Comparison of ENCODE assay signal across 11 mouse cellular contexts in genomic region chr6:114817948-114818347, GRCm38 (mm10).
DNase-seq lines count a peak whose midpoint lies in the region; ATAC-seq and TF ChIP-seq lines count a peak whose summit lies in the region.
"Had no signal": no experiment of that assay in that cellular context is flagged by ENCODE, and none has a peak within 500 bp of the region (broad histone marks: within the 10 kb centered on the region; RNA-seq: fewer than 3 reads in every experiment).

No protein-coding gene starts in this region.

- no peak overlapping the region for H3K9ac ChIP-seq in liver, postnatal 0 days (replicated peaks)
- H3K9ac ChIP-seq in heart, embryonic 14.5 days (ENCODE audit: low read length): 0 out of 2 replicates have a peak overlapping the region, but pooled peaks have one; percentile 3
- no peak overlapping the region for H3K9ac ChIP-seq in lung, postnatal 0 days (replicated peaks; ENCODE audit: low read depth)
- H3K9ac ChIP-seq: embryonic facial prominence, embryonic 12.5 days; liver, embryonic 15.5 days; neural tube, embryonic 12.5 days had no signal

- H3K9me3 ChIP-seq in liver, postnatal 0 days (ENCODE audit: low read length): no peaks in the 10 kb centered on the region
- H3K9me3 ChIP-seq in embryonic facial prominence, embryonic 10.5 days: 0 out of 2 replicates have a peak, but pooled peaks cover 3% of the 10 kb centered on the region
- peaks cover 4% of the 10 kb centered on the region for H3K9me3 ChIP-seq in heart, embryonic 14.5 days (ENCODE audit: control insufficient read depth, low read length)
- no peaks in the 10 kb centered on the region for H3K9me3 ChIP-seq in lung, postnatal 0 days (ENCODE audit: low read length)
- H3K9me3 ChIP-seq: liver, embryonic 15.5 days had no signal

- no peak overlapping the region for H3K4me2 ChIP-seq in liver, postnatal 0 days (ENCODE audit: low read depth, low read length)
- H3K4me2 ChIP-seq in heart, embryonic 14.5 days (ENCODE audit: low read length): peak overlapping the region; percentile 1; the same call in 1 of the 2 replicates
- H3K4me2 ChIP-seq in lung, postnatal 0 days (replicated peaks; ENCODE audit: low read depth, low read length): no peak overlapping the region
- H3K4me2 ChIP-seq: embryonic facial prominence, embryonic 12.5 days; liver, embryonic 15.5 days; neural tube, embryonic 12.5 days had no signal

- no peak overlapping the region for H3K27ac ChIP-seq in liver, postnatal 0 days (ENCODE audit: low read depth)
- 0 out of 2 replicates have a peak overlapping the region, but pooled peaks have one; percentile 10 for H3K27ac ChIP-seq in embryonic facial prominence, embryonic 10.5 days (replicated peaks)
- H3K27ac ChIP-seq in heart, embryonic 14.5 days (replicated peaks in 1 of 2; ENCODE audit: control insufficient read depth in 1 of 2, insufficient read depth in 1 of 2, low read depth in 2 of 2, low read length in 2 of 2): peak overlapping the region; percentile 77 to 83
- 0 out of 2 replicates have a peak overlapping the region, but pooled peaks have one; percentile 38 for H3K27ac ChIP-seq in lung, postnatal 0 days (ENCODE audit: low read length)
- H3K27ac ChIP-seq: embryonic facial prominence, embryonic 12.5 days; liver, embryonic 15.5 days; neural tube, embryonic 12.5 days had no signal

- H3K27me3 ChIP-seq in liver, postnatal 0 days (ENCODE audit: insufficient read depth, low read length): no peaks in the 10 kb centered on the region
- H3K27me3 ChIP-seq in embryonic facial prominence, embryonic 10.5 days (replicated peaks; ENCODE audit: low read depth, poor library complexity, severe bottlenecking): no peaks in the 10 kb centered on the region
- H3K27me3 ChIP-seq in heart, embryonic 14.5 days (ENCODE audit: control insufficient read depth, insufficient read depth, low read length): no peaks in the 10 kb centered on the region
- no peaks in the 10 kb centered on the region for H3K27me3 ChIP-seq in lung, postnatal 0 days (replicated peaks; ENCODE audit: insufficient read depth, low read length)
- H3K27me3 ChIP-seq: embryonic facial prominence, embryonic 12.5 days; liver, embryonic 15.5 days; neural tube, embryonic 12.5 days had no signal

- no peak for TF ChIP-seq CTCF in liver, postnatal 0 days (IDR thresholded peaks at IDR 0.05; ENCODE audit: low read depth)
- no peak for TF ChIP-seq CTCF in lung, postnatal 0 days (IDR thresholded peaks at IDR 0.05)

- WGBS in liver, postnatal 0 days (ENCODE audit: insufficient replicate concordance): 19% methylated on average over 11 of the region's 11 CpGs
- WGBS in embryonic facial prominence, embryonic 10.5 days: 65% methylated on average over 11 of the region's 11 CpGs
- WGBS in heart, embryonic 14.5 days: 26% methylated on average over 11 of the region's 11 CpGs
- 25% methylated on average over 11 of the region's 11 CpGs for WGBS in lung, postnatal 0 days

- no peak overlapping the region for H3K4me3 ChIP-seq in liver, postnatal 0 days (ENCODE audit: low read depth, low read length)
- no peak overlapping the region for H3K4me3 ChIP-seq in embryonic facial prominence, embryonic 10.5 days
- no peak overlapping the region for H3K4me3 ChIP-seq in heart, embryonic 14.5 days (ENCODE audit: control insufficient read depth in 1 of 2, insufficient read depth in 1 of 2, low read depth in 1 of 2, low read length in 2 of 2)
- H3K4me3 ChIP-seq in lung, postnatal 0 days (ENCODE audit: low read depth, low read length): no peak overlapping the region
- H3K4me3 ChIP-seq: embryonic facial prominence, embryonic 12.5 days; liver, embryonic 15.5 days; neural tube, embryonic 12.5 days had no signal

- no peak for ATAC-seq in liver, postnatal 0 days
- no peak for ATAC-seq in heart, embryonic 14.5 days (ENCODE audit: insufficient number of reproducible peaks, insufficient read depth, low FRiP score, low read depth)
- peak; percentile 42 for ATAC-seq in lung, postnatal 0 days

- H3K4me1 ChIP-seq in liver, postnatal 0 days (ENCODE audit: insufficient read depth): no peaks in the 10 kb centered on the region
- H3K4me1 ChIP-seq in embryonic facial prominence, embryonic 10.5 days: peaks cover 50% of the 10 kb centered on the region
- peaks cover 34 to 49% of the 10 kb centered on the region in 2 experiments for H3K4me1 ChIP-seq in heart, embryonic 14.5 days (ENCODE audit: control insufficient read depth in 2 of 2, insufficient read depth in 2 of 2, low read length in 2 of 2)
- peaks cover 9% of the 10 kb centered on the region; the same call in 1 of the 2 replicates for H3K4me1 ChIP-seq in lung, postnatal 0 days (ENCODE audit: insufficient read depth, low read depth, low read length)

- DNase-seq in liver: peak; percentile 43
- no peak for DNase-seq in liver, postnatal 0 days
- no peak for DNase-seq in embryonic facial prominence, embryonic 10.5 days (ENCODE audit: low spot score)
- peak; percentile 61 for DNase-seq in lung, postnatal 0 days (ENCODE audit: low spot score)
- no peak for DNase-seq in embryo, embryonic 9.5 days (ENCODE audit: extremely low spot score)
- DNase-seq in urinary bladder, adult 18-20 months (ENCODE audit: low spot score in 2 of 2): no peak
- DNase-seq: gastrocnemius, postnatal 10 days had no signal

- H3K36me3 ChIP-seq in liver, postnatal 0 days (replicated peaks; ENCODE audit: insufficient read depth, low read length): no peaks in the 10 kb centered on the region
- H3K36me3 ChIP-seq in embryonic facial prominence, embryonic 10.5 days (replicated peaks): no peaks in the 10 kb centered on the region
- H3K36me3 ChIP-seq in heart, embryonic 14.5 days (ENCODE audit: control insufficient read depth, insufficient read depth, low read length): no peaks in the 10 kb centered on the region
- H3K36me3 ChIP-seq in lung, postnatal 0 days (ENCODE audit: insufficient read depth, low read length): no peaks in the 10 kb centered on the region
- H3K36me3 ChIP-seq: embryonic facial prominence, embryonic 12.5 days; liver, embryonic 15.5 days; neural tube, embryonic 12.5 days had no signal

- no peak for TF ChIP-seq EP300 in liver, postnatal 0 days (IDR thresholded peaks at IDR 0.05; ENCODE audit: low read depth)
- TF ChIP-seq EP300 in lung, postnatal 0 days (IDR thresholded peaks at IDR 0.05): no peak

Comparison
In these comparisons a context has a peak if more than half of its experiments do, and no peak if none do; other contexts are left out.
1. DNase-seq: peak in liver (single experiment) and lung, postnatal 0 days (single experiment); none in liver, postnatal 0 days (single experiment), embryonic facial prominence, embryonic 10.5 days (single experiment), embryo, embryonic 9.5 days (single experiment) and urinary bladder, adult 18-20 months (0 of 2).